Mouse (Mus musculus) left cerebral cortex, postnatal 10 days (tissue): ENCODE measurements around the gene Ttc21a. TPM values are rescaled to one million over a fixed set of nuclear protein-coding genes. Genes with fewer than 3 reads are reported as not detected.

Source experiments
- DNase-seq, 2 experiments: peaks; one replicate each; pipeline ENCODE4 v3.0.0; 2021 to 2022; ENCODE audit warnings: low spot score in 2 of 2, mixed read lengths in 1 of 2; ENCODE audit errors: extremely low spot score in 1 of 2
- intact Hi-C: fragments of 180-260 bp; cut with DNase I; formaldehyde crosslinking; loops from one replicate; pipeline ENCODE4 v1.15.1; 2025
- total RNA-seq, 2 experiments: library from RNA; stranded (reverse); gene quantifications; 2 replicates each; pipeline ENCODE4 v1.2.3; 2021

Ttc21a gene
- total RNA-seq, 2 experiments from 2014 or later = 1.1 TPM

DNA sequence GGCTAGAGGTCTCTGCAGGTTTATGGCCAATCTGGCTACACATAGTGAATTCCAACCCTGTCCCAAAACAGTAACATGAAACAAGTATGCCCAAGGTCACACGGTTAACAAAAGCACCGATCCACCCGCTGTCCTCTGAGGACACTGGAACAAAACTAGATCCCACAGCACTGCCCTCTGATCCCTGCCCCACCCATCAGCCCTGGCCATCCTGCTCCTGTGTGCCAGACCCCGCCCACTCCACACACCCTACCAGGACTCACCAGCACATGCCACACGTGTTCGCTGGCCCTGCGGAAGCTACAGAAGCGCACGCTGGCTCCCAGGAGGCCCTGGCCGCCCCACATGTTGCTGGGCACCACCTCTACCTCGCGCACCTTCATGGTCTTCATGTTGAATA lies 5.0 kb upstream of the Ttc21a start:
- intact Hi-C loops = no loop called here
- DNase-seq = peak in 1 of 2 experiments; percentile 40

DNA sequence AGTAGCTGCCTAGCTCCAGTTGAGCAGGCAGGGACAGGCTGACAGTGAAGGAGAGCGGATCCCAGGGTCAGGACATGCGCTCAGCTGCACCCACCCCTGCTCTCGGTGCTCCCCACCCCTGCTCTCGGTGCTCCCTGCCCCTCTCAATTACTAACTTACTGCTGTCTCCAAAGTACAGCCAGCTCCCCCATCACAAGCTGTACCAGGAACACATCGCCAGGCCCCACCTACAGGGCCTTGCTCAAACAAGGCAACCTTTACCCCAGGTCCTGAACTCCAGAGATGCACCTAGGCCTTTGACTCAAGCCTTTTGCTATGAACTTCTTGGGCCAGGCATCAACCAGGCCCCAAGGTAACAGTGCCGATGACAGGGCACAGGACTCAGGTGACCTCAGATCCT lies 3.7 kb upstream of the Ttc21a start:
- intact Hi-C loops = no loop called here
- no peak for DNase-seq

DNA sequence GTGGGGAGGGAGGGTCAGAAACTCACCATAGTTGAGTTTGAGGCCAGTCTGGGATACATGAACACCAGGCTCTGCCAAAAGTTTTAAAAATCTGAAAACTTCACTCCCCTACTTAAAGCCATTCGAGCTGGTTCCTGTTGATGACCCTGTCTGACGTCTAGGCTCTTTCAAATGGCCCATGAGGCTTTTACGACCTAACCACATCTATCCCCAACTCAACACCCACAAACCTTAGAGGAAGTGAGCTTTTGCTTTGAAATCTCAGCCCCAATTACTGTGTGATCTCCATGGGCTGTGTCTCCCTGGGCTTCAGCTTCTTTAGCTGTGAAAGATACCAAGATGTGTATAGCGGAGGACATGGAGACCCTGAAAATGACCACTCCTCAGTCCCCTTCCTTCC lies 1.1 kb downstream of the Ttc21a start:
- intact Hi-C loops = loop anchor here (5.0 kb wide), 1 partner anchor 44 kb away; the partner anchor contains the start of gene Csrnp1

DNA sequence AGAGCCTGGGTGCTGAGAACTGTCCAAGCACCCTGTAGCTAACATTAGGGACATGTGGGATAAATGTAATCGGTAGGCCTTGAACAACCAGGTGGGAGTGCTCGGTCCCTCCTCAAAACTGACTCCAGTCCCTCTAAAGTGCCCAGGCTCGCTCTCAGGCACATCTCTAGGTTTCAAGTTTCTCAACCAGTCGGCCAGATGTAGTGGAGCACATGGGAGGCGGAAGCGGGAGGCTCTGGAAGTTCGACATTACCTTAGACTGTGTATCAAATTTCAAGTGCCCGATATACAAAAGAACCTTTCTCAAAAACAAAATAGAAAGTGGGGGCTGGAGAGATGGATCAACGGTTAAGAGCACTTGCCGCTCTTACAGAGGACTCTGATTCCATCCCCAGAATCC lies 2.2 kb downstream of the Ttc21a start:
- intact Hi-C loops = loop anchor here (5.0 kb wide), 1 partner anchor 43 kb away; the partner anchor contains the start of gene Csrnp1
- no peak for DNase-seq

More for the DNA sequence above, 1.1 kb downstream of the Ttc21a start:
- no peak for DNase-seq

DNA sequence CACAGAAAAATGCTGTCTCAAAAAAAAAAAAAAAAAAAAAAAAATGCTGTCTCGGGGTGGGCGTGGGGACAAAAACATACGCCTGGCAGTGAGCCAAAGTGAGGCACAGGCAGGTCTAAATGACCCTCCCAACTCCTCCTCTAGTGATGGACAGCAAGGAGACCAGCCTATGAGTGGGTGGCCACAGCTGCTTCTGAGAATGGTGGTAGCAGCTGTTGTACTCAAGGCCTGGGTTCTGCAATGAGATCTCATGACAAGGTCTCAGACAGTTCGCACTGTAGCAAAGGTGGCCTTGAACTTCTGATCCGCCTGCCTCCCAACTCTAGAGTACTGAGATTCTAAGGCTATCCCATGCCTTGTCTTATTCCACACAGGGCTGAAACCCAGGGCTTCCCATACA lies 4.0 kb downstream of the Ttc21a start:
- intact Hi-C loops = no loop called here
- DNase-seq = no peak

DNA sequence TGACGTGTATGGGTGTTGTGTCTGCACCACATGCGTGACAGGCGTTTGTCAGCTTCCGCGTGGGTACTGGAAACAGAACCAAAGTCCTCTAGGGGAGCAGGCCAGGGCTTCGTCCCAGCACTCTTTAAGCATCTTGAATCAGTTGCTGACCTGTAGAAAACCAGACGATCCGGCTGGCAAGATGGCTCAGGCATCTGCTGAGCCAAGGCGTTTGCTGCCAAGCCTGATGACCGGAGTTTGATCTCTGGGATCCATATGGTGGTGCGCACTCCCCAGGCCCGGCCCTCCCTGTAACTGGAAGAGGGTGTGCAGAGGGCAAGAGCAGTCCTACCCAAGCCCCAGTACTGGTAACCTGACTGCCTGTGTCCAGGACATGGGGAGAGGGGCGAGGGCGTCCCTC lies 4.5 kb downstream of the Ttc21a start:
- DNase-seq = no peak
- intact Hi-C loops = no loop called here

DNA sequence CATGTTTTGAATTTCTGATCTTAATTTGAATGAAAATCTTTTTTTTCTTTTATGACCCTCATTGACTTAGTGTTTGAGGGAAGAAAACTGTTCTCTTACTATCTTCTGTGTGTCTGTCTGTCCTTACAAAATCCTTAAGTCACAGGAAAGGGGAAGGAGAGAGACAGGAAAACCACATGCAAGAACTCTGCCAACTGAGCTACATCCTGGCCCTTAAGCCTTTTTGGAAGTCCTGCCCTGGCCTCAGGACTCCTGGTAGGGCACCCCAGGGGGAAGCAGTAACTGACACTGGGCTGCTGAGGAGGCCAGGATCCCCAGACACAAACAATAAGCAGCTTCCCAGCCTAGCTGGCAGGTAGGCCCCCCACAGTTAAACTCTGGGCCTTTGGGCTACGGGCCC lies 5.9 kb downstream of the Ttc21a start:
- no peak for DNase-seq
- intact Hi-C loops = no loop called here

DNA sequence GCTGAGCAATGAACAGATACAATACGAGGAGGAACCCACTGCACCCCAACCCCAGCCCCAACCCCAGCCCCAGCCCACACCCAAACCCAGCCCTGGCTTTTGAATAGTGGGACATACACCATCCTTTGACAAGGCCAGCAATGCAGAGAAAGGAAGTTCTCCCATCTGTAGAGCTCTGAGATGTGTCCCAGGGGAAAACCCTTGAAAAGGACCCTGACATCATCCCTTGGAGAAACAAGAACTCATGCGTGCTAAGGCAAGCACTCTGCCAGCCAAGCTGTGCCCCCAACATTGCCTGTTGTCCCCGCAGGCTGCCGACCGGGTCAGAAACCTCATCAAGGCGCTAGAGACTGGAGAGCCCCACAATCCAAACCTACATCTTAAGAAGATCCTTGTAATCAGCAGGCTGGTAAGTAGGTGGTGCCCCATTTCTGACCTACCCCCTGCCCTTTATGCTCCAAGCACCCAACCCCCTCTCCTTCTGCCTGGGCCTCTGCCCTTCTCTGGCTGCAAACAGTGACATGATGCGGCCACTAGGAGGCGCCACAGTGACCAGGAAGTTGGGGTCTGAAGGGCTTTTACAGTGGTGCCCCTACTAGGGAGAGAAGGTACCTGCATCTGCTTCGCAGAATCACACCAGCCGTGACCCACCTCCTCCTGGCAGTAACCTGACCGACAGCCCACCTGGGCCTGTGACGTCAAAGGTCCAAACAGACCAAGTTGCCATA lies 7.9 kb downstream of the Ttc21a start:
- no peak for DNase-seq
- intact Hi-C loops = no loop called here

DNA sequence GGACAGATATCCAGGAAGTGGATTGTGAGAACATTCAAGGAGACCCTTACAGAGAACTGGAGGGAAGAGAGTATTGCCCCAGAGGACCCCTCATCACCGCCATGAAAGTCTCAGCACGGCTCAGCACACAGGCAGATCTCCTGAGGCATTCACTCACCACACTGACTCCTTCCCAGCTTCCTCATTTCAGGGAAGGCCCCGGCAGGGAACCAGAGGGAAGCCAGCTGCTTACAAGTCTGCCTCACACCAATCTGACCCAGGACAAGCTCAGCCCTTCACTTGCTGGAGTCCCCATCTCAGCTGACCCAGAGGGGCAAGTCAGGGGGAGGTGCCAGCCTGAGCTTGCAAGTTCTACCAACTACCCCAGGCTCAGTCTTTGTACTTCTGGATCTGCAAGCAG lies 11.4 kb downstream of the Ttc21a start:
- no peak for DNase-seq
- intact Hi-C loops = no loop called here

DNA sequence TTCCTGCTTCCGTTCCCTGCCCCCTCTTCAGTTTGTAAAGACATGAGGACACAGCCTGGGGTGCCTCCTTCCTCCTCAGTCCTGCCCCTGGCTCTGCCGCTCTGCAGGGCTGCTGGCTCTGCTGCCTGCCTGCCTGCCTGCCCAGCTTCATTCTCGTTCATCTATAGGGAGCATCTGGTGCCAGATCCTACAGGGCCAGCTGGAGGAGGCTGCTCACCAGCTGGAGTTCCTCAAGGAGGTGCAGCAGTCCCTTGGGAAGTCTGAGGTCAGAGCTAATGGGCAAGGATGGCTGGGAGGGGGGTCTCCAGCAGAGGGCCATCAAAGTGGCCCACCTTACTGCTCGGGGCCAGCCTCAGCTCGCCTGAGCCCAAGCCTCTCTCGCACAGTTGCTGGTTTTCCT lies 13.0 kb downstream of the Ttc21a start:
- no peak for DNase-seq
- intact Hi-C loops = no loop called here

DNA sequence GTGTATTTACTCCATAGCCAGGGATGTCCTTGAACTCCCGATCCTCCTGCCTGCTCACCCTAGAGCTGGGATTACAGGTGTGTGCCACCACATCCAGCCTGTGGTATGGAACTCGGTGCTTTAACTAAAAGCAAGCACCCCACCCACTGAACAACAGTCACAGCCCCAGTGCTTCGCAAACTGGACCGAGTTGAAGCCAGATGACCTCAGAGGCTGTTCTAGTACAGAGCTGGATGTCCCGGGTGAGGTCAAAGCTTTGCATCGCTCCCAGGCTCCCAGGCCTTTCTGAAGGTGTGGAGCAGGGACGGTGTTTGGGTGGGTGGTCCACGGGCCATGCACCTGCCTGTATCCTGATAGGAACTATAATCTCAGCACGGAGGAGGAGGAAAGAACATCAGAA lies 14.0 kb downstream of the Ttc21a start:
- intact Hi-C loops = no loop called here
- no peak for DNase-seq

DNA sequence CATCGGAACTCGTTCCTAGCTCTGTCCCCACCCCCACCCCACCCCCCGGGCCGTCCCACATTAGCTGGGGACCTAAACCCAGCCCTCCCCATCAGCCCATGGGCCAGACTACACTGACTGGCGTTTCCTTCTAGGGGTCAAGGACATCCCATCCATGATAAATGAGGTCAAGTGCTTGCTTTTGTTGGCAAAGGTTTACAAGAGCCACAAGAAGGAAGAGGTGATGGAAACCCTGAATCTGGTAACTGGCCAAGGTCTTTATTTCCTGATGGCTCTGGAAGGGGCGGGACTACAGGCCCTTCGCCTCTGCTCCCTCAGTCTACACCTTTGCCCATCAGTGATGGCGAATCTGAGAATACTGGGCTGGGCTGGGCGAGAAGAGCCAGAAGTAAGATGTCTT lies 21.4 kb downstream of the Ttc21a start:
- intact Hi-C loops = no loop called here
- no peak for DNase-seq

DNA sequence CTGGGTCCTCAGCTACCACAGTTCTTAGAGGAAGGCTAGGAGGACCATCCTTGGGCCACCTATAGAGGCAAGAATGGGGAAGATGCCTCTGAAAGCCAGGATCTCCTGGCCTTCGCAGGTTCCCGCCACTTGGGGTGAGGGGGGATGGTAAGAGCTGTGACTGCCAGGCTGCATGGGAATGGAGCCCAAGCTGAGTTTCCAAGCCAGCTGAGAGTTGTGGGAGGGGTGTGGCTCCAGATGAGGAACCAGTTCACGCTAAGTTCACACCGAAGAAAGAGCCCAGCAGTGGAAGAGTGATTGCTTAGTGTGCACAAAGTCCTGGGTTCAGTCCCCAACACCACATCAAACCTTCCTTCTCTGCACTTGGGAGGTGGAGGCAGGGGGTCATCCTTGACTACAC lies 24.8 kb downstream of the Ttc21a start:
- intact Hi-C loops = loop anchor here (5.0 kb wide), 1 partner anchor 50 kb away; no protein-coding TSS in a partner anchor
- no peak for DNase-seq

DNA sequence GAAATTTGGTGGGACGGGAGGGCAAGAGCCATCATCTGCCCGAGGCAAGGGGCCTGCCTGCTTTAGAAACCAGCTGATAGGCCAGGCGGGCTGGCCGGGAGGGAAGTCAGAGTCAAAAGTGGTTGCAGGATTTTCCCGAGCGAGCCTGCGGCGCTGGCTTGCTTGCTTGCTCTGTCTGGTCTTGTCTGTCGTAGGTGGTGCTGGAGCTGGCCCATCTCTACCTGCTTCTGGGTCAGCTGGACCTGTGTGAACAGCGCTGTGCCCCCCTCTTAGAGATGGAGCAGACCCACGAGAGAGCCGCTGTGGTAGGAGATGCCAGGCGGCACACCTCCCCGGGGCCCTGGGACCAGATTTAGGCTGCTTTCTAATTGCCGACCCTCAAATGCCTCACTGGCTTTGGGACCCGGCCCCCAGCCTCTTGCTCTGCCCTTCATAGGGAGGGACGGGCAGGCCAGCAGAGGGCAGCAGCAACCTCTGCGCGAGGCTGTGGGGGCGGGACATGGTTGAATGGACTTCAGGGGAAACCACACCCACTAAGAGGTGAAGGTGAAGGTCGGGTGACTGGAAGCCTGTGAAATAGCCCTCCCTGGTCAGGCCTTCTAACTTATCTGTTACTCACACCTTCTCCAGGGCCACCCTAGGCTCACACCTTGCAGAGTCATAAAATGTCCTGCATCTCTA lies 25.7 kb downstream of the Ttc21a start:
- intact Hi-C loops = loop anchor here (5.0 kb wide), 1 partner anchor 49 kb away; no protein-coding TSS in a partner anchor
- peak in 1 of 2 experiments; percentile 72 for DNase-seq

DNA sequence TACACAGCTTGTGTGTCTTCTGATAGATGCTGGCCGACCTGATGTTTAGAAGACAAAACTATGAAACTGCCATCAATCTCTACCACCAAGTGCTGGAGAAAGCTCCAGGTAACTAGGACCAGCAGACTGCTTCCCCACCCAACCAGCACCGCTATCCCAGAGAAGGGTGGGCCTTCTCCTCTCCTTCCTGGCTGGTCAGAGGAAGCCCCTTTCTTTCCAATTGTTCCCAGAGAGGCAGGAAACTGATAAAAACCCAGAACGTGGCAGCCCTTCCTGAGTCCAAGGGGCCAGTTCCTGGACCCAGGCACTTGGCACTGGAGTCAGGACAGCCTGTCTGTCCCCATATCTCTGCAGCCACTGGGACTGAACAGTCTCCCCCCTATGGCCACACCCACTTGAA lies 26.8 kb downstream of the Ttc21a start:
- DNase-seq = no peak

DNA sequence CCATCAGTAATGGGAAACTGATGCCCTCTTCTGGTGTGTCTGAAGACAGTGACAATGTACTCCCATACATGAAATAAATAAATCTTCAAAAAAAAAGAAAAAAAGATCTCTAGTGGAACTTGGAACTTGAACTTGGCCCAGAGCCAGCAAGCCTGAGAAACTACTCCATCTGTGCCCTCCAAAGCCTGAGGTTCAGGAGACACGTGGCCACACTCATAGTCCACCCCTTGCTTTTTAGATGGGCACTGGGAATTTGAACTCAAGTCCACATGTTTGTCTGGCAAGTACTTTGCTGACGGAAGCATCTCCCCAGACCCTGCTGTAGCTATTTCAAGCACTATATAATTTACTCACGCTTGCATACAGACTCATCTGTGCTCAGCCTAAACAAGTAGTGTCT lies 27.8 kb downstream of the Ttc21a start:
- intact Hi-C loops = no loop called here

More for the DNA sequence above, 26.8 kb downstream of the Ttc21a start:
- intact Hi-C loops = loop anchor here (5.0 kb wide), 1 partner anchor 48 kb away; no protein-coding TSS in a partner anchor

DNA sequence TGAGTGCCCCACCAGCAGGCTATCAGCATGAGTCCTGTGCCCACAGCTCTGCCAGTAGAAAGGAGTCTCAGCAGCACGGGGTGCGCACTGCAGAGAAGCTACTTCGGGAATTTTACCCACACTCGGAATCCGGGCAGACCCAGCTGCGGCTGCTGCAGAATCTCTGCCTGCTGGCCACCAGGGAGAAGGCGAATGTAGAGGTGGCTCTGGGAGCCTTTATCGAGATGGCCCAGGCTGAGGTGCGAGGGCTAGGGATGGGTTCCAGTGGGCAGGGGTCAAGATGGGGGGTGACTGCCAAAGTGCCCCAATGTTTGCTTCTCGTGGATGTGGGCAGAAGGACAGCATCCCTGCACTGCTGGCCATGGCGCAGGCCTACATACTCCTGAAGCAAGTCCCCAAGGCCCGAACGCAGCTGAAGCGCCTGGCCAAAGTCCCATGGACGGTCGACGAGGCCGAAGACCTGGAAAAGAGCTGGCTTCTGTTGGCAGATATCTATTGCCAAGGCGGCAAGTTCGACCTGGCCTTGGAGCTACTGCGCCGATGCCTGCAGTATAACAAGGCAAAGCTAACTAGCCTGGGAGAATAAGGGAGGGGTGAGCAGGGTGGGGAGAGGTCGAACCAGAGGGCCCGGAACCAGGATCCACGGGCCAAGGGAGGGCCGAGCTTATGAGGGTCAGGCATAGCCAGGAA lies 29.0 kb downstream of the Ttc21a start:
- intact Hi-C loops = no loop called here
- DNase-seq = no peak

More for the DNA sequence above, 27.8 kb downstream of the Ttc21a start:
- no peak for DNase-seq

DNA sequence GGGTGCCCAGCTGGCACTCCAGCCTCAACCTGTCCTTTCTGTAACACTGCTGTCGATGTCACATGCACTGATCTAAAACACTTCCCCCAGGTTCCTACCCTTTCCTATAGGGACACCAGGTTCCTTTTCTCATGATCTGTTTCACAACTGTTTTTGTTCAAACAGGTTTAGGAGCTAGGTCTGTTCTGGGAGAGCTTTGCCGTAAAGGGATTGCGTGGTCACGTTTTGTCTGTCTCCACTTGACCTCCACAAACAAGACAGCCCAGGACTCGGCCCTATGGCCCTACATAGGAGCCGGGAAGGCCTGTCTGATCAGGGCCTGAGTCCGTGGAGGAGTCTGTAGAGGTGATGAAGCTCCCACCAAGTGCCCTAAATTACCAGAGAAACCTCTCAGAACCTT lies 32.4 kb downstream of the Ttc21a start:
- DNase-seq = no peak
- intact Hi-C loops = no loop called here

DNA sequence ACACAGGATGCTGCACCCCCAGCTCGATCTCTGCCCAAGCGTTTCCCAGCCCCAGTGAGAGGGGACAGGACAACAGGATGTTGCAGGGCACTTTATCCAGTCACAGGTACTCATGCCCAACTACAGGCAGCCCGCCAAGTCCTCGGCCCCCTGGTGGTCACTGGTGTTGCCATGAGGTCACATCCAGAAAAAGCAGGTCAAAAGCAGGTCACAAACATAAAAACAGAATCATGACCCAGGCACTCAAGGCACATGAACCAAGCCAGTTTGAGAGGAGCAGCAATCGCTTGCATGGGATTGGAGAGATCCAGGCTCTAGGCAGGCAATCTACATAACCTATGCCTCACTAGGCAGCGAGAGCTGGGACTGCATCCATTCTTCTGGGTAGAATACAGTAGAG lies 32.8 kb downstream of the Ttc21a start:
- DNase-seq = peak in 1 of 2 experiments; percentile 67
- intact Hi-C loops = no loop called here
